Mouse (Mus musculus): Measurements from ENCODE around the gene Zfp941. TPM values are rescaled to one million over a fixed set of nuclear protein-coding genes. Genes with fewer than 3 reads are reported as not detected.

Zfp941 gene
- total and polyA plus RNA-seq, 3 experiments = 0.10 to 0.29 (median 0.14) TPM

- Histone ChIP-seq H3K4me1 (ENCODE audit: control insufficient read depth, insufficient read depth, low read length) (peaks cover 8% of the 10 kb centered on the region), H3K27me3 (ENCODE audit: control insufficient read depth, insufficient read depth, low read length) (no peaks in the 10 kb centered on the region), H3K9ac (ENCODE audit: low read depth, low read length) (no peak overlapping the region), H3K79me2 (replicated peaks; ENCODE audit: control insufficient read depth, insufficient read depth, low read length) (no peaks in the 10 kb centered on the region; the same call in 1 of the 2 replicates), H3K36me3 (ENCODE audit: control insufficient read depth, insufficient read depth, low read length) (no peaks in the 10 kb centered on the region), H3K4me3 (no peak overlapping the region), H3K27ac (no peak overlapping the region)
- intact Hi-C loops (cut with DNase I) = no loop called here
- WGBS = 92% methylated on average over 18 of the region's 18 CpGs
- DNase-seq = peak in 1 of 2 experiments; percentile 20
- TF ChIP-seq CTCF (IDR thresholded peaks at IDR 0.05) = no peak
- no peak for TF ChIP-seq EP300 (IDR thresholded peaks at IDR 0.05; ENCODE audit: insufficient read depth, low read depth, low read length)
Observed at GRCm38 (mm10) chr7:140854483-140854882, 32.5 kb upstream of the Zfp941 start.

DNA sequence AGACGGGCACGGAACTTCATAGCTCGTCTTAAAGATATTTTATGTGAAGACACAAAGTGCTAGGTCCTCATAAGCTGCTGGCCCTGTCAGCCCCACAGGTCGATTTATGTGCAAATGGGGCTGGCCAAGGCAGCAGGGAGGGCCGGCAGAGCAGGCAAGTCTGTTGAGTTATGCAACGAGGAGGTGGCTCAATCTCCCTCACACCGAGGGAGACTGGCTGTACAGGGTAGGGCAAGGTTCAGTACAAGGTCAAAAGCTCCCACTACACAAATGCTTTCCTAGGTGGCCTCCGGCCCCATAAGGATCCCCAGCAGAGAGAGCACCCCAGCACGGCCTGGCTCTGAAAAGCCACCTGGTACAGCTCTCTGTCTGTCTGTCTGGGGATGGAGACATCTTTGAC, 31.4 kb upstream of the Zfp941 start:
- peak in 1 of 2 experiments; percentile 12 for DNase-seq
- 81% methylated on average over 9 of the region's 9 CpGs for WGBS
- intact Hi-C loops (cut with DNase I) = no loop called here
- Histone ChIP-seq H3K27me3 (ENCODE audit: control insufficient read depth, insufficient read depth, low read length) (no peaks in the 10 kb centered on the region), H3K36me3 (ENCODE audit: control insufficient read depth, insufficient read depth, low read length) (no peaks in the 10 kb centered on the region), H3K27ac (no peak overlapping the region), H3K4me1 (ENCODE audit: control insufficient read depth, insufficient read depth, low read length) (peaks cover 6% of the 10 kb centered on the region), H3K9ac (ENCODE audit: low read depth, low read length) (no peak overlapping the region), H3K4me3 (no peak overlapping the region), H3K79me2 (replicated peaks; ENCODE audit: control insufficient read depth, insufficient read depth, low read length) (no peaks in the 10 kb centered on the region; the same call in 1 of the 2 replicates)
- no peak for TF ChIP-seq EP300 (IDR thresholded peaks at IDR 0.05; ENCODE audit: insufficient read depth, low read depth, low read length)
- no peak for TF ChIP-seq POLR2A (IDR thresholded peaks at IDR 0.05; ENCODE audit: insufficient read depth, low read depth, low read length)
- no peak for TF ChIP-seq CTCF (IDR thresholded peaks at IDR 0.05)

DNA sequence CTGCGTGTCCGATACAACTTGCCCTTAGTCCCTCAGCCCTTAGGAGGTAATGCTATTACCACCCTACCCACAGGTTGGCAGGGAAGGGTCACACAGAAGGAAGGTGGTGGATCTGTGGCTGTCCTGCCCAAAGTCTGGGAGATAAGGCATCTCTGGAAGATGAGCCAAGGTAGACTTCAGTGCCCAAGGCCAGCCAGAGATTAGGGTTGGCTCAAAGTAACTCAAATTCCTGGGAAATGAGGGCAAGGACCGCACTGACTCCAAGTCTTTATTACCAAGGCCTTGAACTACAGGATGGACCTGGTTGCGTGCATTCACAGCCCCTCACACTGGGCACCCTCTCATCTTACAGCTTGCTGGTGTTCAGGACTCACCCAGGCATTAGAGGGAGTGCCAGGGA, 29.9 kb upstream of the Zfp941 start:
- no peak overlapping the region for H3K4me3 ChIP-seq
- no peak overlapping the region for H3K9ac ChIP-seq (ENCODE audit: low read depth, low read length)
- H3K27me3 ChIP-seq (ENCODE audit: control insufficient read depth, insufficient read depth, low read length) = no peaks in the 10 kb centered on the region
- DNase-seq = no peak
- peaks cover 3% of the 10 kb centered on the region for H3K4me1 ChIP-seq (ENCODE audit: control insufficient read depth, insufficient read depth, low read length)
- TF ChIP-seq EP300 (IDR thresholded peaks at IDR 0.05; ENCODE audit: insufficient read depth, low read depth, low read length) = no peak
- no peak for TF ChIP-seq POLR2A (IDR thresholded peaks at IDR 0.05; ENCODE audit: insufficient read depth, low read depth, low read length)
- no peak for TF ChIP-seq CTCF (IDR thresholded peaks at IDR 0.05)
- no peaks in the 10 kb centered on the region for H3K36me3 ChIP-seq (ENCODE audit: control insufficient read depth, insufficient read depth, low read length)
- no peak overlapping the region for H3K27ac ChIP-seq
- no peaks in the 10 kb centered on the region; the same call in 1 of the 2 replicates for H3K79me2 ChIP-seq (replicated peaks; ENCODE audit: control insufficient read depth, insufficient read depth, low read length)
- 94% methylated on average over 4 of the region's 4 CpGs for WGBS
- intact Hi-C loops (cut with DNase I) = no loop called here

- 90% methylated on average over 10 of the region's 10 CpGs for WGBS
- Histone ChIP-seq H3K27me3 (ENCODE audit: control insufficient read depth, insufficient read depth, low read length) (no peaks in the 10 kb centered on the region), H3K4me3 (no peak overlapping the region), H3K4me1 (ENCODE audit: control insufficient read depth, insufficient read depth, low read length) (no peaks in the 10 kb centered on the region), H3K27ac (no peak overlapping the region), H3K79me2 (replicated peaks; ENCODE audit: control insufficient read depth, insufficient read depth, low read length) (no peaks in the 10 kb centered on the region), H3K36me3 (ENCODE audit: control insufficient read depth, insufficient read depth, low read length) (no peaks in the 10 kb centered on the region), H3K9ac (ENCODE audit: low read depth, low read length) (no peak overlapping the region)
- intact Hi-C loops (cut with DNase I) = loop anchor here (5.0 kb wide), 2 partner anchors 34 to 329 kb away; partner anchors contain the start of genes Psmd13 and Sirt3
- TF ChIP-seq CTCF (IDR thresholded peaks at IDR 0.05) = no peak
- TF ChIP-seq EP300 (IDR thresholded peaks at IDR 0.05; ENCODE audit: insufficient read depth, low read depth, low read length) = no peak
- TF ChIP-seq POLR2A (IDR thresholded peaks at IDR 0.05; ENCODE audit: insufficient read depth, low read depth, low read length) = no peak
- DNase-seq = no peak
Observed at GRCm38 (mm10) chr7:140848591-140848990, 26.6 kb upstream of the Zfp941 start.

- Histone ChIP-seq H3K4me1 (ENCODE audit: control insufficient read depth, insufficient read depth, low read length) (no peaks in the 10 kb centered on the region), H3K4me3 (no peak within 1 kb of the TSS), H3K9ac (ENCODE audit: low read depth, low read length) (no peak within 1 kb of the TSS), H3K36me3 (ENCODE audit: control insufficient read depth, insufficient read depth, low read length) (no peaks in the 10 kb centered on the region), H3K79me2 (replicated peaks; ENCODE audit: control insufficient read depth, insufficient read depth, low read length) (no peaks in the 10 kb centered on the region), H3K27ac (no peak within 1 kb of the TSS), H3K27me3 (ENCODE audit: control insufficient read depth, insufficient read depth, low read length) (no peaks in the 10 kb centered on the region)
- WGBS = 45% methylated on average over 11 of the region's 11 CpGs
- no peak for DNase-seq
- TF ChIP-seq CTCF (IDR thresholded peaks at IDR 0.05) (no peak), EP300 (IDR thresholded peaks at IDR 0.05; ENCODE audit: insufficient read depth, low read depth, low read length) (no peak)
- intact Hi-C loops (cut with DNase I) = loop anchor here (5.0 kb wide), 2 partner anchors 34 to 329 kb away; partner anchors contain the start of genes Psmd13 and Sirt3
Observed at GRCm38 (mm10) chr7:140847755-140848580, 26.0 kb upstream of the Zfp941 start, which contains the start of gene Odf3. Odf3 (plus strand) TSS chr7:140847805.

GRCm38 (mm10) chr7:140846676-140847075, 24.7 kb upstream of the Zfp941 start:
- H3K9ac ChIP-seq (ENCODE audit: low read depth, low read length) = no peak overlapping the region
- no peak overlapping the region for H3K27ac ChIP-seq
- no peaks in the 10 kb centered on the region for H3K36me3 ChIP-seq (ENCODE audit: control insufficient read depth, insufficient read depth, low read length)
- H3K4me1 ChIP-seq (ENCODE audit: control insufficient read depth, insufficient read depth, low read length) = no peaks in the 10 kb centered on the region
- TF ChIP-seq POLR2A (IDR thresholded peaks at IDR 0.05; ENCODE audit: insufficient read depth, low read depth, low read length) = no peak
- no peak for TF ChIP-seq CTCF (IDR thresholded peaks at IDR 0.05)
- no peak for TF ChIP-seq EP300 (IDR thresholded peaks at IDR 0.05; ENCODE audit: insufficient read depth, low read depth, low read length)
- 75% methylated on average over 10 of the region's 10 CpGs for WGBS
- H3K4me3 ChIP-seq = no peak overlapping the region
- DNase-seq = no peak
- H3K79me2 ChIP-seq (replicated peaks; ENCODE audit: control insufficient read depth, insufficient read depth, low read length) = no peaks in the 10 kb centered on the region
- no peaks in the 10 kb centered on the region for H3K27me3 ChIP-seq (ENCODE audit: control insufficient read depth, insufficient read depth, low read length)
- intact Hi-C loops (cut with DNase I) = loop anchor here (5.0 kb wide), 2 partner anchors 36 to 331 kb away; partner anchors contain the start of genes Psmd13 and Sirt3

Measured in heart, adult 2 months (tissue).